Comparison of ENCODE assay signal across 13 mouse cellular contexts in the genomic region with DNA sequence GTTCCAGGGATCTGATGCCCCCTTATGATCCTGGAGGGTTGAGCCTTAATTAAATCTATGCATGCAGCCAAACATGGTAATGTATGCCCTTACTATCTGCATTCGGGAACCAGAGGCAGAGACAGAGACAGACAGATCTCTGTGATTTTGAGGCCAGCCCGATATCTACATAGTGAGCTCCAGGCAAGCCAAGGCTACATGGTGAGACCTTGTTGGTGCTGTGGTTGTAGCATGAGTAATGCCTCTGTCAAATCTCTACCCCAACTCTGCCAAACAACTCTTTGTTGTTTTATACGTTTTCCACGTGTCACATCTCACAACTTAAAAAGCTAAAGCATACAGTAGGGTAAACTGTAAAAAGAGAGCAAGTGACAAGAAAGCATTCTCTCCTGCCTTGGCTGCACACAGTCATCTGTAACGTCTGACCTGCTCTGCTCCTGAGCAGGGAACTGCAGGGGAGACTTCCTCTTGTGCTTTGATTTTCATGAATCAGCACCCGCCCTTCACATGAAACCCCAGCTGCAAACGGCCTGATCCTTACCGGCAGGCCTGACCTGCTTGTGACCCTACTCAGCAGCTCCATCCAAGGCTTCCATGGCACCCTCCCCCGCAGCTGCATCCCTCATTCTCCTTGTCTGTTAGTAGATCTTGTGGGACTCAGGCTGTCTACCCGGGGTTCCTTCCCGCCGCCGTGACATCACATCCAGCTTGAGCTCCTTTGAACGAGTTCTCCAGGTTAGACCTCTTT. TPM values are rescaled to one million over a fixed set of nuclear protein-coding genes. Genes with fewer than 3 reads are reported as not detected.
DNase-seq lines count a peak whose midpoint lies in the region; ATAC-seq lines count a peak whose summit lies in the region.
"Had no signal": no experiment of that assay in that cellular context is flagged by ENCODE, and none has a peak within 500 bp of the region (broad histone marks: within the 10 kb centered on the region; RNA-seq: fewer than 3 reads in every experiment).

No protein-coding gene starts in this region.

- H3K27me3 ChIP-seq in heart, embryonic 10.5 days (ENCODE audit: insufficient read depth, poor library complexity, severe bottlenecking), result no peaks in the 10 kb centered on the region
- no peaks in the 10 kb centered on the region for H3K27me3 ChIP-seq in stomach, embryonic 15.5 days (replicated peaks)
- H3K27me3 ChIP-seq: limb, embryonic 15.5 days had no signal

- no peaks in the 10 kb centered on the region for H3K9me3 ChIP-seq in heart, embryonic 10.5 days
- H3K9me3 ChIP-seq in stomach, embryonic 15.5 days, result no peaks in the 10 kb centered on the region
- H3K9me3 ChIP-seq: limb, embryonic 15.5 days had no signal

- ATAC-seq in stomach, embryonic 15.5 days (ENCODE audit: insufficient read depth, low FRiP score, low read depth), result peak; percentile 56; the same call in 1 of the 2 replicates
- ATAC-seq in monocyte, adult 5-6 weeks (replicated peaks; ENCODE audit: insufficient number of reproducible peaks, low FRiP score, low TSS enrichment, poor library complexity, severe bottlenecking), result no peak

- H3K4me3 ChIP-seq in heart, embryonic 10.5 days, result no peak overlapping the region
- no peak overlapping the region for H3K4me3 ChIP-seq in stomach, embryonic 15.5 days (replicated peaks)
- H3K4me3 ChIP-seq: limb, embryonic 15.5 days had no signal

- H3K36me3 ChIP-seq in heart, embryonic 10.5 days, result no peaks in the 10 kb centered on the region
- no peaks in the 10 kb centered on the region for H3K36me3 ChIP-seq in stomach, embryonic 15.5 days
- H3K36me3 ChIP-seq: limb, embryonic 15.5 days had no signal

- no peak for DNase-seq in heart, embryonic 10.5 days (ENCODE audit: low spot score)
- DNase-seq in heart, postnatal 36 days, result no peak
- DNase-seq in kidney, postnatal 4 days, result peak; percentile 64 to 77
- DNase-seq in kidney, postnatal 25 days, result no peak
- DNase-seq in embryo, embryonic 9.5 days (ENCODE audit: extremely low spot score), result peak; percentile 59
- no peak for DNase-seq in cerebellum, adult 9-11 months
- DNase-seq: cerebellum, adult 8-10 months; lung, postnatal 36 days; right cerebral cortex, postnatal 25 days; thymus, adult 2 months had no signal

- no peak overlapping the region for H3K4me2 ChIP-seq in stomach, embryonic 15.5 days
- H3K4me2 ChIP-seq: limb, embryonic 15.5 days had no signal

- H3K9ac ChIP-seq in stomach, embryonic 15.5 days, result no peak overlapping the region
- H3K9ac ChIP-seq: limb, embryonic 15.5 days had no signal

- 31% methylated on average over 14 of the region's 14 CpGs for WGBS in heart, embryonic 10.5 days
- 21% methylated on average over 14 of the region's 14 CpGs for WGBS in stomach, embryonic 15.5 days

- peak overlapping the region; percentile 63 for H3K27ac ChIP-seq in heart, embryonic 10.5 days
- H3K27ac ChIP-seq in stomach, embryonic 15.5 days, result no peak overlapping the region
- H3K27ac ChIP-seq: limb, embryonic 15.5 days had no signal

- intact Hi-C loops in heart, postnatal 36 days (cut with DNase I), result no loop called here

- peaks cover 13% of the 10 kb centered on the region for H3K4me1 ChIP-seq in heart, embryonic 10.5 days
- H3K4me1 ChIP-seq in stomach, embryonic 15.5 days, result 0 out of 2 replicates have a peak, but pooled peaks cover 8% of the 10 kb centered on the region

RNA-seq across cellular contexts. Expression of a gene that starts 17.1 kb away (rescaled TPM):
- polyA plus RNA-seq in heart, embryonic 10.5 days (2016; fragmentation: Nextera tagmentation; extraction: Ambion mirVana), result 31.2 and 33.9 TPM in 2 replicates
- 10 to 100 TPM; 18.2 to 21.3 TPM for total RNA-seq in heart, postnatal 36 days (2021)
- polyA plus RNA-seq in stomach, embryonic 15.5 days (2015; fragmentation: Nextera tagmentation; extraction: Ambion mirVana), result 34.5 and 39.2 TPM in 2 replicates
- total RNA-seq in monocyte, adult 5-6 weeks (2017), result 6.8 to 17.4 TPM (median 7.0 TPM) in 3 replicates

RNA-seq across cellular contexts. Expression of a gene that starts 38.4 kb away (rescaled TPM):
- 71.9 and 73.4 TPM in 2 replicates for polyA plus RNA-seq in heart, embryonic 10.5 days (2016; fragmentation: Nextera tagmentation; extraction: Ambion mirVana)
- total RNA-seq in heart, postnatal 36 days (2021), result 10 to 100 TPM; 27.7 to 32.7 TPM
- polyA plus RNA-seq in stomach, embryonic 15.5 days (2015; fragmentation: Nextera tagmentation; extraction: Ambion mirVana), result 39.3 and 44.3 TPM in 2 replicates
- 1.2 to 7.1 TPM (median 4.4 TPM) in 3 replicates for total RNA-seq in monocyte, adult 5-6 weeks (2017)

Comparison
In these comparisons a context has a peak if more than half of its experiments do, and no peak if none do; other contexts are left out.
1. DNase-seq: peak in kidney, postnatal 4 days (2 of 2) and embryo, embryonic 9.5 days (single experiment); none in heart, embryonic 10.5 days (single experiment), heart, postnatal 36 days (0 of 2), kidney, postnatal 25 days (0 of 2) and cerebellum, adult 9-11 months (single experiment).